Mouse (Mus musculus) erythroblast, adult 5-6 weeks (primary cell): ENCODE results near the gene Bri3bp. TPM values are rescaled to one million over a fixed set of nuclear protein-coding genes. Genes with fewer than 3 reads are reported as not detected.
"Not testable (repeated sequence)": the region's sequence is repeated elsewhere in the genome, so short reads cannot be mapped to it uniquely, and the experiment has no call there.

Source experiments
- ATAC-seq: replicated peaks from 2 replicates; pipeline ENCODE4 v1.8.0; 2016; ENCODE audit warnings: moderate number of reproducible peaks, mild to moderate bottlenecking, moderate TSS enrichment, inconsistent platforms; ENCODE audit not compliant: poor library complexity, low FRiP score, severe bottlenecking
- total RNA-seq, 2 experiments: library from RNA; stranded (forward) in 1 of 2; stranded (reverse) in 1 of 2; fragments of 150-400 nt in 1 of 2; fragments of 200-764, 138-1000 nt in 1 of 2; gene quantifications; 2 replicates each; pipeline versions ENCODE4 v1.2.3 to v1.2.4; 2015 to 2017; ENCODE audit warnings: low replicate concordance in 2 of 2

Bri3bp gene
- total RNA-seq (2015; ENCODE audit: low replicate concordance), result 10.9 and 13.1 TPM in 2 replicates
- total RNA-seq (2017; ENCODE audit: low replicate concordance), result 4.7 and 5.3 TPM in 2 replicates

GRCm38 (mm10) chr5:125441234-125442114 is at the start of gene Bri3bp:
Gene Bri3bp (plus strand): TSS chr5:125441568.
- ATAC-seq, result peak; percentile 69

- ATAC-seq, result no peak
These were observed 49.8 kb upstream of the Bri3bp start for GRCm38 (mm10) chr5:125391609-125392008.

GRCm38 (mm10) chr5:125392176-125392575 is 49.2 kb upstream of the Bri3bp start:
- not testable (repeated sequence) for ATAC-seq

- peak; percentile 23 for ATAC-seq
These were observed 48.8 kb upstream of the Bri3bp start for GRCm38 (mm10) chr5:125392618-125392976.

- ATAC-seq, result peak; percentile 81
These were observed 48.3 kb upstream of the Bri3bp start for GRCm38 (mm10) chr5:125392977-125393621.

GRCm38 (mm10) chr5:125393622-125394603 is 47.5 kb upstream of the Bri3bp start:
- 0 out of 2 replicates have a peak, but pooled peaks have one; percentile 19 for ATAC-seq

GRCm38 (mm10) chr5:125395008-125395407 is 46.4 kb upstream of the Bri3bp start:
- no peak for ATAC-seq

- ATAC-seq, result no peak
These were observed 40.5 kb upstream of the Bri3bp start for GRCm38 (mm10) chr5:125400903-125401302.

GRCm38 (mm10) chr5:125402476-125402875 is 38.9 kb upstream of the Bri3bp start:
- ATAC-seq, result no peak

GRCm38 (mm10) chr5:125402991-125403390 is 38.4 kb upstream of the Bri3bp start:
- no peak for ATAC-seq

GRCm38 (mm10) chr5:125403481-125404465 is 37.6 kb upstream of the Bri3bp start:
- ATAC-seq, result no peak

GRCm38 (mm10) chr5:125404536-125404902 is 36.8 kb upstream of the Bri3bp start:
- ATAC-seq, result no peak

GRCm38 (mm10) chr5:125404903-125405545 is 36.3 kb upstream of the Bri3bp start:
- peak; percentile 44 for ATAC-seq

GRCm38 (mm10) chr5:125405546-125406248 is 35.7 kb upstream of the Bri3bp start:
- peak; percentile 49 for ATAC-seq

GRCm38 (mm10) chr5:125406322-125407016 is 34.9 kb upstream of the Bri3bp start:
- ATAC-seq, result peak; percentile 55

- ATAC-seq, result no peak
These were observed 34.1 kb upstream of the Bri3bp start for GRCm38 (mm10) chr5:125407020-125407830.
